Mouse (Mus musculus) central nervous system, embryonic 18 days (tissue): Measurements from ENCODE around the gene Gm20741. TPM values are rescaled to one million over a fixed set of nuclear protein-coding genes. Genes with fewer than 3 reads are reported as not detected.

Source experiments
- polyA plus RNA-seq: library from polyadenylated mRNA; depleted of rRNA; stranded (reverse); fragments of >200 nt; gene quantifications from 2 replicates; pipeline ENCODE4 v1.2.3, GENCODE M21; 2012; rRNA removed

Gene Gm20741
- polyA plus RNA-seq, result not detected in 2 replicates

DNA sequence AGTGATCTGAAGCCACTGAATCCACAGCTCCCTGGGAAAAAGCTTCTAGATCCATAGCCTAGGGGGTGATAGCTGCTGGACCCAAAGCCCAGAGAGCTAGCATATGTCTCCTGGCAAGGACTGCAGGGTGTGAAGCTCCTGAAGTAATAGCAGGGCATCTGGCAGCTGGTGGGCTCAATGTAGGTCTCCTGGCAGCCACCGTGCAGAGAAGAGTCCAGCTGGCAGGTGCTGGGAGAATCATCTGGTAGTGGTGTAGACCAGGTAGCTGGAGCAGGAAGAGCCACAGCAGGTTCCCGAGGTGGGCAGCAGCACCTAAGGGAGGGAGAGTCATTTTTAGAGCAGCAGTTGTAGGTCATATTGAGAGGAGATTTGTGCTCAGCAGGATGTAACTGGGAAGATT, at the start of gene Gm20741:
TSS of gene Gm20741 (minus strand) at position 394 of the 400 bp plus-strand sequence.

GRCm38 (mm10) chr16:88826095-88826652, 14.2 kb upstream of the Gm20741 start, which contains the start of gene Krtap14:
Gene Krtap14, minus strand, starts transcription at chr16:88826145.

DNA sequence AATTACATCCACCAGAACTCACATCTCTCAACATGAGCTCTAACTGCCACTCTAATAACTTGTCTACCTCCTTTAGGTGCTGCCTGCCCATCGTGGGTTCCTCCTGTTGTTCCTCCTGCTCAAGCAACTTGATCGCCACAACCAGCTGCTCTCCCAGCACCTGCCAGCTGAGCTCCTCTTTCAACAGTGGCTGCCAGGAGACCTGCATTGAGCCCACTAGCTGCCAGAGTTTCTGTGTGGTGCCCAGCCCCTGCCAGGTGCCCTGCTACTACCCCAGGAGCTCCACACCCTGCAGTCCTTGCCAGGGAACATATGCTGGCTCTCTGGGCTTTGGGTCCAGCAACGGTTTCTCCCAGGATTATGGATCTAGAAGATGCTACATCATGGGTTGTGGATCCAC, 8.0 kb upstream of the Gm20741 start, which contains the start of gene Krtap15:
TSS of gene Krtap15 (plus strand) at position 150 of the 400 bp plus-strand sequence.

DNA sequence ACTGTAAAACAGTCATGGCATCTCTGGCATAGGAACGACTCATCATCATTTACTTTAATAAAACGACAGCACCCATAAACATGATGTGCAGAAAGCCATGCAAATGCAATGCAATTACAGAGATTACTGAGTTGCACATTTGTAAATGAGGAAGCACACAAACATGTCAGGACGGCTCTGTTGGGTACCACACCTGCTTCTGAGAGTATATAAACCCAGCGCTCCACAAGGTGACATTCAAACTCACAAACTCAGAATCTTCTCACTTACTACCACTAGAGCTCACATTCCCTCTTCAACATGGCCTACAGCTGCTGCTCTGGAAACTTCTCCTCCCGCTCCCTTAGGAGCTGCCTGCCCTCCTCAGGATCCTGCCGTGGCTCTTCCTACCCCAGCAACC, 34.4 kb downstream of the Gm20741 start, which contains the start of gene Gm5965:
TSS of gene Gm5965 (plus strand) at position 301 of the 400 bp plus-strand sequence.

GRCm38 (mm10) chr16:88774106-88774505, 37.9 kb downstream of the Gm20741 start, which contains the start of gene 2310057N15Rik:
Gene 2310057N15Rik, minus strand, starts transcription at chr16:88774206.

Other genes with a start within 250 kb of the Gm20741 start
- not detected in 2 replicates for gene Cldn8, start 249.0 kb downstream of the Gm20741 start, polyA plus RNA-seq
- gene Krtap24-1, start 199.9 kb downstream of the Gm20741 start, polyA plus RNA-seq, result not detected in 2 replicates
- not detected in 2 replicates for gene 2310079G19Rik, start 184.6 kb downstream of the Gm20741 start, polyA plus RNA-seq
- not detected in 2 replicates for gene Krtap26-1, start 164.4 kb downstream of the Gm20741 start, polyA plus RNA-seq
- not detected in 2 replicates for gene Krtap27-1, start 140.5 kb downstream of the Gm20741 start, polyA plus RNA-seq
- gene 2310061N02Rik, start 104.3 kb downstream of the Gm20741 start, polyA plus RNA-seq, result not detected in 2 replicates
- gene Krtap13-1, start 83.4 kb downstream of the Gm20741 start, polyA plus RNA-seq, result not detected in 2 replicates
- not detected in 2 replicates for gene Krtap13, start 60.6 kb downstream of the Gm20741 start, polyA plus RNA-seq
- not detected in 2 replicates for gene 2310034C09Rik, start 53.4 kb downstream of the Gm20741 start, polyA plus RNA-seq
- gene 2310057N15Rik, start 38.0 kb downstream of the Gm20741 start, polyA plus RNA-seq, result not detected in 2 replicates
- not detected in 2 replicates for gene Gm5965, start 34.3 kb downstream of the Gm20741 start, polyA plus RNA-seq
- gene Krtap15, start 8.0 kb upstream of the Gm20741 start, polyA plus RNA-seq, result not detected in 2 replicates
- not detected in 2 replicates for gene Krtap14, start 13.9 kb upstream of the Gm20741 start, polyA plus RNA-seq
- not detected in 2 replicates for gene Krtap19-1, start 57.2 kb upstream of the Gm20741 start, polyA plus RNA-seq
- gene Krtap19-2, start 62.0 kb upstream of the Gm20741 start, polyA plus RNA-seq, result not detected in 2 replicates
- gene Krtap19-3, start 65.8 kb upstream of the Gm20741 start, polyA plus RNA-seq, result not detected in 2 replicates
- gene Krtap19-4, start 72.9 kb upstream of the Gm20741 start, polyA plus RNA-seq, result not detected in 2 replicates
- not detected in 2 replicates for gene Krtap19-5, start 84.2 kb upstream of the Gm20741 start, polyA plus RNA-seq
- not detected in 2 replicates for gene Krtap19-9b, start 120.0 kb upstream of the Gm20741 start, polyA plus RNA-seq
- gene Krtap16-3, start 150.7 kb upstream of the Gm20741 start, polyA plus RNA-seq, result not detected in 2 replicates
- gene Krtap22-2, start 198.5 kb upstream of the Gm20741 start, polyA plus RNA-seq, result not detected in 2 replicates
- gene Gm10229, start 203.1 kb upstream of the Gm20741 start, polyA plus RNA-seq, result not detected in 2 replicates
- gene Krtap6-1, start 219.5 kb upstream of the Gm20741 start, polyA plus RNA-seq, result not detected in 2 replicates
- gene Gm10228, start 229.3 kb upstream of the Gm20741 start, polyA plus RNA-seq, result not detected in 2 replicates
- not detected in 2 replicates for gene Krtap6-5, start 235.7 kb upstream of the Gm20741 start, polyA plus RNA-seq